Mouse (Mus musculus) intestine, embryonic 14.5 days (tissue): Measurements from ENCODE around the gene Ifitm1. TPM values are rescaled to one million over a fixed set of nuclear protein-coding genes. Genes with fewer than 3 reads are reported as not detected.
"Not testable (repeated sequence)": the region's sequence is repeated elsewhere in the genome, so short reads cannot be mapped to it uniquely, and the experiment has no call there.

Source experiments
- ATAC-seq: fragments of 200-750 bp; cut with Nextera tagmentation; replicated peaks from 2 replicates; pipeline ENCODE4 v1.8.0; 2017; ENCODE audit warnings: low read depth, moderate number of reproducible peaks, moderate TSS enrichment, moderate library complexity; ENCODE audit not compliant: low FRiP score, low TSS enrichment
- DNase-seq: peaks from one replicate; pipeline ENCODE4 v3.0.0-alpha.2; 2018; ENCODE audit warnings: low spot score
- H3K27ac ChIP-seq: fragments of 300-500 bp; sonication (generic); 2 replicates; pipeline ENCODE4 v1.5.1; 2014; ENCODE audit warnings: low read depth, mild to moderate bottlenecking, control low read depth
- H3K27me3 ChIP-seq: fragments of 300-500 bp; sonication (generic); replicated peaks from 2 replicates; pipeline ENCODE4 v1.6.1; 2014; ENCODE audit warnings: low read length, control low read depth; ENCODE audit not compliant: control insufficient read depth, insufficient read depth
- H3K36me3 ChIP-seq: fragments of 300-500 bp; sonication (generic); 2 replicates; pipeline ENCODE4 v1.6.1; 2014; ENCODE audit warnings: low read length, control low read depth; ENCODE audit not compliant: control insufficient read depth, insufficient read depth
- H3K4me1 ChIP-seq: fragments of 300-500 bp; sonication (generic); replicated peaks from 2 replicates; pipeline ENCODE4 v1.6.1; 2014; ENCODE audit warnings: low read length, control low read depth, mixed read lengths; ENCODE audit not compliant: control insufficient read depth, insufficient read depth
- H3K4me2 ChIP-seq: fragments of 300-500 bp; sonication (generic); 2 replicates; pipeline ENCODE4 v1.6.1; 2014; ENCODE audit warnings: low read length
- H3K4me3 ChIP-seq: fragments of 300-500 bp; sonication (generic); 2 replicates; pipeline ENCODE4 v1.5.1; 2014; ENCODE audit warnings: low read depth, low read length, control low read depth, mixed read lengths
- H3K9ac ChIP-seq: fragments of 300-500 bp; sonication (generic); 2 replicates; pipeline ENCODE4 v1.6.1; 2014; ENCODE audit warnings: mild to moderate bottlenecking, low read length
- H3K9me3 ChIP-seq: fragments of 300-500 bp; sonication (generic); 2 replicates; pipeline ENCODE4 v1.6.1; 2016; ENCODE audit warnings: low read length, control low read depth; ENCODE audit not compliant: control insufficient read depth
- WGBS: fragments of 180-500 bp; shearing (Covaris S2); extraction: QIAGEN DNeasy Blood & Tissue Kit; methylation state at CpG from one replicate; pipeline ENCODE4 v1.1.7; 2014; 5-methylcytosine and 5-hydroxymethylcytosine counted together
- polyA plus RNA-seq: library from polyadenylated mRNA; unstranded; fragments of >200 nt; fragmentation: Nextera tagmentation; extraction: Ambion mirVana; gene quantifications from 2 replicates; pipeline ENCODE4 v1.2.1, GENCODE M21; 2014

Gene Ifitm1
- polyA plus RNA-seq, 1 experiment from 2014 or later, result 198 TPM

DNA sequence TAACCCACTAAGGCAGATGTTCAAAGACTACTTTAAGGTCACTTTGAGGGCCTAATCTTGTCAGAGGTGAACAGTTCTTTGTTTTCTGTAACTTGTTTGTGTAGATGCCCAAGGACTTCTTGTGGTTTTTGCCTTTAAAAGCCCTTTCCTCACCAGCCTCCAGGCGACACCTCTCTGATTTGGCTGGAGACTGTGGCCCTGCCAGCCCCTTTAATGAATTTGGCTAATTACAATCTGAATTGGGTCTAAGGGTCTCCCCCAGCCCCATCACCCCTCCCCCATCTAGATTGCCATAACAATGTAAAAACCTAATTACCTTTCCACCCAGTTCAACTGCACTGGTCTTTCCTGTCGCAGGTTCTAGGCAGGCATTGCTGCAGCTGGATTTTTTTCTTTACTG is 4.3 kb upstream of the Ifitm1 start:
- Histone ChIP-seq H3K36me3 (no peaks in the 10 kb centered on the region), H3K4me3 (no peak overlapping the region), H3K27ac (no peak overlapping the region), H3K9me3 (no peaks in the 10 kb centered on the region), H3K27me3 (no peaks in the 10 kb centered on the region), H3K4me1 (peaks cover 3% of the 10 kb centered on the region), H3K9ac (no peak overlapping the region), H3K4me2 (no peak overlapping the region)
- 79% methylated on average over 2 of the region's 2 CpGs for WGBS
- no peak for DNase-seq
- no peak for ATAC-seq

DNA sequence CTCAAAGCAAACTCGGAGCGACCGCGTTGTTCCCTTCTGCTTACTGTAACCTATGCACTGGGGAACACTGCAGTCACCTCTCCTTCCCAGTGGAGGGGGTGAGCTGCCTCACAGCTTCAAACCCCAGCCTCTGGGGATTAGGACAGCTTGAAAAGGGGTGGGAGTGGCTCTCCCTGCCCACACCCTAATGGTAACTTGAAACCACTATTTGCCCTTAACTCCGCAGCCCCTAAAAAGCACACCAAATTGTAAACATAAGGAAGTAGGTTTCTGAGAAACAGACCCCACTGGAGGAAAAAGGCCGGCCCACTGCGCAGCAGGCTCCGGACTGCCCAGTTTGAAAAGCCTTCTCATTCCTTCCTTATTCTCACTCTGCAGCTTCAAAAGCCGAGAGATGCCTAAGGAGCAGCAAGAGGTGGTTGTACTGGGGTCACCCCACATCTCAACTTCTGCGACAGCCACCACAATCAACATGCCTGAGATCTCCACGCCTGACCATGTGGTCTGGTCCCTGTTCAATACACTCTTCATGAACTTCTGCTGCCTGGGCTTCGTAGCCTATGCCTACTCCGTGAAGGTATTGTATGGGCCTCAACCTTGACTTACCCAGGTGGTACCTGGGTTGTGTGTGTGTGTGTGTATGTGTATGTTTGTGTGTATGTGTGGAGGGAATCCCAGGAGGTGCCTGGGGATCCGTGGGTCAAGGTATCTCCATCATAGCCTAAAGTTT is 1.0 kb downstream of the Ifitm1 start:
- Histone ChIP-seq H3K27ac (peak overlapping the region; percentile 80), H3K9ac (peak overlapping the region; percentile 44), H3K36me3 (no peaks in the 10 kb centered on the region), H3K4me1 (peaks cover 21% of the 10 kb centered on the region), H3K4me3 (peak overlapping the region; percentile 28), H3K27me3 (no peaks in the 10 kb centered on the region), H3K4me2 (peak overlapping the region; percentile 50), H3K9me3 (no peaks in the 10 kb centered on the region)
- 6% methylated on average over 14 of the region's 14 CpGs for WGBS
- ATAC-seq (peak; percentile 22; the same call in 1 of the 2 replicates), DNase-seq (peak; percentile 63)

GRCm38 (mm10) chr7:140968710-140969109 is 1.7 kb downstream of the Ifitm1 start:
- H3K4me1 ChIP-seq, result peaks cover 27% of the 10 kb centered on the region
- H3K27ac ChIP-seq, result 0 out of 2 replicates have a peak overlapping the region, but pooled peaks have one; percentile 80
- H3K9ac ChIP-seq, H3K9me3 ChIP-seq, H3K27me3 ChIP-seq, ATAC-seq, DNase-seq, H3K36me3 ChIP-seq: not testable (repeated sequence)
- peak overlapping the region; percentile 28 for H3K4me3 ChIP-seq
- WGBS, result 21% methylated on average over 3 of the region's 3 CpGs
- H3K4me2 ChIP-seq, result peak overlapping the region; percentile 50

GRCm38 (mm10) chr7:140970931-140971330 is 3.9 kb downstream of the Ifitm1 start:
- Histone ChIP-seq H3K9me3 (no peaks in the 10 kb centered on the region), H3K27me3 (no peaks in the 10 kb centered on the region), H3K9ac (no peak overlapping the region), H3K4me3 (no peak overlapping the region), H3K4me1 (peaks cover 42% of the 10 kb centered on the region), H3K27ac (peak overlapping the region; percentile 89), H3K36me3 (no peaks in the 10 kb centered on the region), H3K4me2 (no peak overlapping the region)
- WGBS, result 26% methylated on average over 7 of the region's 7 CpGs
- ATAC-seq (0 out of 2 replicates have a peak, but pooled peaks have one; percentile 9), DNase-seq (no peak)

DNA sequence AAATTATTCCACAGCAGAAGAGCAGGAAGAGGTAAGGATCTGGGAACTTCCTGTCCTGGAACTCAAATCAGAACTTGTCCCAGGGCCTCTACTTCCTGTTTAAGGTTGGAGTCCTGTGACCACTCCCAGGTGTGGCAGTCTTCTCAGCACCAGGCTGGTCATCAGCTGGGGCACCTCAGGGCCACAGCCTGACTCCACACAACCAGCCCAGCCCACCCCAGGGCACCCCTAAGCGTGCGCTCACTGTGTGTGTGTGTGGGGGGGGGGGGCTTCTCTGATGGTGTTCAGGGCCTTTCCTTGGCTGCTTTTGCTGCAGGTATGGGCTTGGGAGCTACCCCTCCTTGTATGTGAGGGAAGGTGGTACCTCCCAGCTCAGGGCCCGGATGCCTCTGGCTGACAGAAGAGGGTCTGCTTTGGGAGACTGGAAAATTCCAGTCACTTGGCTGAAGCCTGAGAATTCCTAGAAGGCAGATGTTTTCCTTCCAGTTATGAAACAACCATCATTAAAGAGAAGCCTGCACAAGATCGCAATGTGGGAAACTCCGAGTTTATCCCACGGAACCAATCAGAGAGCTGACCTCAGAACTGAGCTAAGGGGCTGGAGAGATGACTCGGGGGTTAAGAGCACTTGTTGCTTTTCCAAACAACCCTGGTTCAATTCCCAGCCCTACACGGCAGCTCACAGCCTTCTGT is 4.6 kb downstream of the Ifitm1 start:
- Histone ChIP-seq H3K9me3 (no peaks in the 10 kb centered on the region), H3K27me3 (no peaks in the 10 kb centered on the region), H3K4me3 (no peak overlapping the region), H3K36me3 (no peaks in the 10 kb centered on the region), H3K27ac (peak overlapping the region; percentile 89), H3K4me2 (no peak overlapping the region), H3K9ac (no peak overlapping the region), H3K4me1 (peaks cover 42% of the 10 kb centered on the region)
- 31% methylated on average over 8 of the region's 8 CpGs for WGBS
- DNase-seq, result no peak
- ATAC-seq, result peak; percentile 82

DNA sequence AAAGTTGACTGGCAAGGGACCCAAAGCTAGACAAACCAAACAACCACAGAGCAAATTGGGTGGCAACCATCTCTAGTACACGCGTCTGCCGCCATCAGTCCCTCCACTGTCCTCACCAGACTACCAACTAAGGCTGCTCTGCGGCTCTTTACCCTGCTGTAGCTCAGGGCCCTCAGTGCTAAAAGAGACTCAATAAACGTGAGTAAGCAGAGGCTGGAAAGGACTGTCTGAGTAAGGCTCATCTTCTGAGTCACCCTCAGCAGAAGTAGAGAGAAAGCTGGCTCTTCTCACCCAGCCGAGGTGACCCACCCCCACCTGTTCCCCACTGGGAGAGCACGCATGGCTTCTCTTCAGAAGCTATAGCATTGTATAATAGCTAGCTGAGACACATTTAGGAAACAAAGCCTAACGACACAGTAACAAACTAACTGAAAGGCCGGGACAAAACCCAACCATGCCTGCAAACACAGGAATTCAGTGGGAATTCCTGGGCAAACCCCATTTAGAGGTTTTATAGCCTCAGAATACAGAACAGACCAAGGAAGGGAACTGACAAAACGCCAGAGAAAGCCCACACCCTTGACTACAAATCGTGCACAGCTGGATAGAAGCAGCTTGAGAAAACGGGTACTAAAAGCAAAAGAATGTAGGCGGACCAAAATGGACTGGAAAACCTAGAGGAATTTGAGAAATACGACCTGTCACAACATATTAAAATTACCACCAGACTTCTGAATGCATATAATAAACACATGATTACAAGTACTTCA is 6.6 kb downstream of the Ifitm1 start:
- WGBS, result 32% methylated on average over 14 of the region's 14 CpGs
- Histone ChIP-seq H3K9ac (no peak overlapping the region), H3K4me3 (no peak overlapping the region), H3K4me1 (peaks cover 36% of the 10 kb centered on the region), H3K9me3 (no peaks in the 10 kb centered on the region), H3K27ac (peak overlapping the region; percentile 77), H3K27me3 (no peaks in the 10 kb centered on the region), H3K4me2 (no peak overlapping the region), H3K36me3 (no peaks in the 10 kb centered on the region)
- ATAC-seq (no peak), DNase-seq (no peak)

- Histone ChIP-seq H3K36me3 (no peaks in the 10 kb centered on the region), H3K9me3 (no peaks in the 10 kb centered on the region), H3K27me3 (no peaks in the 10 kb centered on the region), H3K4me2 (no peak overlapping the region), H3K4me3 (no peak overlapping the region), H3K4me1 (peaks cover 36% of the 10 kb centered on the region), H3K9ac (no peak overlapping the region), H3K27ac (peak overlapping the region; percentile 82)
- no peak for DNase-seq
- ATAC-seq, result no peak
- WGBS, result 17% methylated on average over 9 of the region's 9 CpGs
These were observed 7.9 kb downstream of the Ifitm1 start for GRCm38 (mm10) chr7:140974940-140975339.

- peak overlapping the region; percentile 82; the same call in 1 of the 2 replicates for H3K27ac ChIP-seq
- H3K9ac ChIP-seq, result no peak overlapping the region
- H3K4me3 ChIP-seq, result no peak overlapping the region
- 23% methylated on average over 3 of the region's 3 CpGs for WGBS
- H3K36me3 ChIP-seq, result no peaks in the 10 kb centered on the region
- no peaks in the 10 kb centered on the region for H3K27me3 ChIP-seq
- no peaks in the 10 kb centered on the region for H3K9me3 ChIP-seq
- peaks cover 34% of the 10 kb centered on the region for H3K4me1 ChIP-seq
- DNase-seq (no peak), ATAC-seq (no peak)
- no peak overlapping the region for H3K4me2 ChIP-seq
These were observed 8.4 kb downstream of the Ifitm1 start for GRCm38 (mm10) chr7:140975465-140975864.
